Mouse (Mus musculus) embryo, embryonic 10.5 days (tissue): ENCODE measurements around the gene Gipc3.
A peak's percentile ranks its signal among the peaks of the same experiment; 100 is the strongest.

ENCODE experiments used
- DNase-seq: peaks from one replicate; pipeline ENCODE4 v3.0.0-alpha.2; 2015; ENCODE audit warnings: low spot score

Gene Gipc3

GRCm38 (mm10) chr10:81346453-81347067, 3.5 kb upstream of the Gipc3 start:
- DNase-seq: peak; percentile 79

- no peak for DNase-seq
These were observed 2.1 kb upstream of the Gipc3 start for GRCm38 (mm10) chr10:81345162-81345534.

- no peak for DNase-seq
These were observed 1.5 kb upstream of the Gipc3 start for GRCm38 (mm10) chr10:81344421-81345161.

- peak; percentile 82 for DNase-seq
These were observed 1.6 kb downstream of the Gipc3 start for GRCm38 (mm10) chr10:81341333-81341949.

- no peak for DNase-seq
These were observed 2.3 kb downstream of the Gipc3 start for GRCm38 (mm10) chr10:81340551-81341332.

GRCm38 (mm10) chr10:81336558-81336957, 6.5 kb downstream of the Gipc3 start:
- DNase-seq: no peak

- peak; percentile 71 for DNase-seq
These were observed 7.4 kb downstream of the Gipc3 start for GRCm38 (mm10) chr10:81335393-81336340.

- DNase-seq: no peak
These were observed 8.7 kb downstream of the Gipc3 start for GRCm38 (mm10) chr10:81334324-81334723.

- no peak for DNase-seq
These were observed 10.8 kb downstream of the Gipc3 start for GRCm38 (mm10) chr10:81332277-81332676.

- no peak for DNase-seq
These were observed 13.1 kb downstream of the Gipc3 start for GRCm38 (mm10) chr10:81330007-81330406.

GRCm38 (mm10) chr10:81329194-81329975, 13.7 kb downstream of the Gipc3 start:
- DNase-seq: no peak

- no peak for DNase-seq
These were observed 14.7 kb downstream of the Gipc3 start, which contains the start of gene Tbxa2r for GRCm38 (mm10) chr10:81328386-81328785. TSS of gene Tbxa2r (plus strand) at chr10:81328731.

GRCm38 (mm10) chr10:81327959-81328358, 15.1 kb downstream of the Gipc3 start:
- no peak for DNase-seq

- no peak for DNase-seq
These were observed 16.2 kb downstream of the Gipc3 start for GRCm38 (mm10) chr10:81326858-81327257.

- no peak for DNase-seq
These were observed 17.3 kb downstream of the Gipc3 start for GRCm38 (mm10) chr10:81325781-81326180.

GRCm38 (mm10) chr10:81325176-81325575, 17.9 kb downstream of the Gipc3 start:
- DNase-seq: no peak

GRCm38 (mm10) chr10:81323791-81324530, 19.1 kb downstream of the Gipc3 start:
- DNase-seq: no peak

- DNase-seq: no peak
These were observed 19.8 kb downstream of the Gipc3 start for GRCm38 (mm10) chr10:81323141-81323775.

- DNase-seq: no peak
These were observed 20.6 kb downstream of the Gipc3 start for GRCm38 (mm10) chr10:81322444-81322843.
